Mouse (Mus musculus) forebrain, embryonic 12.5 days (tissue): ENCODE measurements at regions not wholly inside any gene's neighbourhood (a gene's known extent, or its start where the extent isn't known, plus 50 kb on each side); places are given as distances from the start of the nearest gene placed in this dataset.

Experiments
- ATAC-seq: fragments of 200-750 bp; cut with Nextera tagmentation; 2 replicates; pipeline ENCODE4 v1.8.0; 2017; ENCODE audit warnings: moderate TSS enrichment; ENCODE audit not compliant: low FRiP score
- H3K27ac ChIP-seq: fragments of 300-500 bp; sonication (generic); 2 replicates; pipeline ENCODE4 v1.5.1; 2016; ENCODE audit warnings: mild to moderate bottlenecking
- H3K27me3 ChIP-seq: fragments of 300-500 bp; sonication (generic); 2 replicates; pipeline ENCODE4 v1.6.1; 2016; ENCODE audit warnings: mild to moderate bottlenecking
- H3K36me3 ChIP-seq: fragments of 300-500 bp; sonication (generic); replicated peaks from 2 replicates; pipeline ENCODE4 v1.6.1; 2016; ENCODE audit warnings: mild to moderate bottlenecking
- H3K4me1 ChIP-seq: fragments of 300-500 bp; sonication (generic); 2 replicates; pipeline ENCODE4 v1.6.1; 2016
- H3K4me2 ChIP-seq: fragments of 300-500 bp; sonication (generic); 2 replicates; pipeline ENCODE4 v1.6.1; 2016; ENCODE audit warnings: mild to moderate bottlenecking, moderate library complexity
- H3K4me3 ChIP-seq: fragments of 300-500 bp; sonication (generic); replicated peaks from 2 replicates; pipeline ENCODE4 v1.5.1; 2016; ENCODE audit warnings: mild to moderate bottlenecking
- H3K9ac ChIP-seq: fragments of 300-500 bp; sonication (generic); 2 replicates; pipeline ENCODE4 v1.6.1; 2016; ENCODE audit warnings: mild to moderate bottlenecking
- H3K9me3 ChIP-seq: fragments of 300-500 bp; sonication (generic); 2 replicates; pipeline ENCODE4 v1.6.1; 2016
- WGBS: fragments of 180-500 bp; shearing (Covaris S2); methylation state at CpG from one replicate; pipeline ENCODE4 v1.1.7; 2016; 5-methylcytosine and 5-hydroxymethylcytosine counted together

DNA sequence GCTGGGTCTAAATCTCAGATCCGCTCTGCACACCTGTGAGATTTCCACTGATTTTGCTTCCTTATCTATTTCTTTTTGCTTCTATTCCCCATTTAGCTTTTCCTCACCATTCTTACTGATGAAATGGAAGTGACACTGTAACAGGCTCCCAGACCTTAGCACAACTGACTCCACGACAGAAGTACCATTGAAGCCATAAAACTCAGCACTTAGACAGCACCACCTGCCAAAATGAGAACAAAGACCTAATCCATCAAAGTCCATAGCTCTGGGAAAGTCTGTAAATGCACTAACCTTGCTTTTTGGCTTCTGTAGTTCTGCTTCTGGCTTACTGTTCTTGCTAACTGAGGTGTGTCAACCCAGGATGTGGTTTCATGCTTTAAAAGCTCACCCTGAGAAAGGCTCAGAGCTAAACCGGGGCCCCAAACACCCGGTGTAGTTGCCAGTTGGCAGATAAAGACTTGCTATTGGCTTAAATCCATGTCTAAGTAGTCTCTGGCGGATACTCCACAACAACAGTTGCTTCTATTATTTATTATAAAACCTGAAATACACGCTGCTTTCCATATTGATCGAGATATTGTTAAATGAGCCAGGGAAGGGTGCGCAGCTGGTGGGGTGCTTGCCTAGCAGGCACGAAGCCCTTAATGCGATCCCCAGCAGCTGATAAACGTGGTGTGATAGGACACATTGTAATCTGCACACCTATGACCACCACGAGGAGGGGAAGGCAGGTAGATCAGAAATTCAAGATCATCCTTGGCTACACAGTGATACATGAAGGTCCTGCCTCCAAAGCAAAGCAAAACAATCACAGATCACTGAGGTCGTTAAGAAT lies 414.9 kb upstream of the Hs6st1 start:
- H3K36me3 ChIP-seq, result no peaks in the 10 kb centered on the region
- H3K27ac ChIP-seq, result no peak overlapping the region
- no peaks in the 10 kb centered on the region for H3K9me3 ChIP-seq
- no peak overlapping the region for H3K4me2 ChIP-seq
- no peak overlapping the region for H3K4me3 ChIP-seq
- 72% methylated on average over 13 of the region's 13 CpGs for WGBS
- H3K9ac ChIP-seq, result no peak overlapping the region
- no peaks in the 10 kb centered on the region for H3K27me3 ChIP-seq
- ATAC-seq, result no peak
- H3K4me1 ChIP-seq, result peaks cover 5% of the 10 kb centered on the region; the same call in 1 of the 2 replicates

DNA sequence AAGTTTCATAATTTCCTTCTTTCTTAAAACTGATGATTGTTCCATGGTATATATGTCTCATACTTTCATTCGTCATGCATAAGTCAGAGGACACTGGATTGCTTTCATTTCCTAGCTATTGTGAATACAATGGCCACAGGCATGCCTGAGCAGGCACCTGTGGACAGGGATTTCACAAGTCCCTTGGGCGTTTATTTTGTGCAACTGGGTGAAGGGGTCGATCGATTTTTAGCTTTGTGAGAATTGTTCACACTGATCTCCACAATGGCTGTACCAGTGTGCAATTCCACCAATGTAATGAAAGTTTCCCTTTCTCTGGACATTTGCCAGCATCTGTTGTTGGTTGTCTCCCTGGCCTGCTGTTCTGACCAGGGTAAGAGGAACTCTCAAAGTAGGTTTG lies 405.2 kb upstream of the Hs6st1 start:
- Histone ChIP-seq H3K36me3 (no peaks in the 10 kb centered on the region), H3K4me2 (no peak overlapping the region), H3K9ac (no peak overlapping the region), H3K4me1 (no peaks in the 10 kb centered on the region), H3K27ac (no peak overlapping the region), H3K9me3 (no peaks in the 10 kb centered on the region), H3K4me3 (no peak overlapping the region), H3K27me3 (no peaks in the 10 kb centered on the region)
- ATAC-seq, result no peak
- WGBS, result 85% methylated on average over 4 of the region's 4 CpGs

- Histone ChIP-seq H3K36me3 (no peaks in the 10 kb centered on the region), H3K4me3 (no peak overlapping the region), H3K4me2 (no peak overlapping the region), H3K27me3 (no peaks in the 10 kb centered on the region), H3K27ac (no peak overlapping the region), H3K9me3 (no peaks in the 10 kb centered on the region), H3K4me1 (no peaks in the 10 kb centered on the region), H3K9ac (no peak overlapping the region)
- no peak for ATAC-seq
- WGBS, result 82% methylated on average over 4 of the region's 4 CpGs
Observed at GRCm38 (mm10) chr1:35673524-35673923, 394.7 kb upstream of the Hs6st1 start.

GRCm38 (mm10) chr1:35673992-35674391 lies 394.2 kb upstream of the Hs6st1 start:
- Histone ChIP-seq H3K4me3 (no peak overlapping the region), H3K9me3 (no peaks in the 10 kb centered on the region), H3K27ac (no peak overlapping the region), H3K9ac (no peak overlapping the region), H3K4me1 (no peaks in the 10 kb centered on the region), H3K27me3 (no peaks in the 10 kb centered on the region), H3K36me3 (no peaks in the 10 kb centered on the region), H3K4me2 (no peak overlapping the region)
- ATAC-seq, result no peak
- 88% methylated on average over 1 of the region's 1 CpGs for WGBS

GRCm38 (mm10) chr1:35682511-35682949 lies 385.7 kb upstream of the Hs6st1 start:
- H3K4me2 ChIP-seq, result no peak overlapping the region
- H3K27ac ChIP-seq, result no peak overlapping the region
- H3K4me1 ChIP-seq, result no peaks in the 10 kb centered on the region; the same call in 1 of the 2 replicates
- 86% methylated on average over 8 of the region's 8 CpGs for WGBS
- H3K27me3 ChIP-seq, result no peaks in the 10 kb centered on the region
- ATAC-seq, result no peak
- no peak overlapping the region for H3K4me3 ChIP-seq
- no peaks in the 10 kb centered on the region for H3K36me3 ChIP-seq
- no peaks in the 10 kb centered on the region for H3K9me3 ChIP-seq
- no peak overlapping the region for H3K9ac ChIP-seq

- no peak overlapping the region for H3K4me3 ChIP-seq
- H3K4me1 ChIP-seq, result no peaks in the 10 kb centered on the region; the same call in 1 of the 2 replicates
- H3K36me3 ChIP-seq, result no peaks in the 10 kb centered on the region
- H3K27me3 ChIP-seq, result no peaks in the 10 kb centered on the region
- H3K4me2 ChIP-seq, result no peak overlapping the region
- no peak for ATAC-seq
- H3K9ac ChIP-seq, result no peak overlapping the region
- 68% methylated on average over 6 of the region's 6 CpGs for WGBS
- no peak overlapping the region for H3K27ac ChIP-seq
- H3K9me3 ChIP-seq, result no peaks in the 10 kb centered on the region
Observed at GRCm38 (mm10) chr1:35685651-35686050, 382.5 kb upstream of the Hs6st1 start.

DNA sequence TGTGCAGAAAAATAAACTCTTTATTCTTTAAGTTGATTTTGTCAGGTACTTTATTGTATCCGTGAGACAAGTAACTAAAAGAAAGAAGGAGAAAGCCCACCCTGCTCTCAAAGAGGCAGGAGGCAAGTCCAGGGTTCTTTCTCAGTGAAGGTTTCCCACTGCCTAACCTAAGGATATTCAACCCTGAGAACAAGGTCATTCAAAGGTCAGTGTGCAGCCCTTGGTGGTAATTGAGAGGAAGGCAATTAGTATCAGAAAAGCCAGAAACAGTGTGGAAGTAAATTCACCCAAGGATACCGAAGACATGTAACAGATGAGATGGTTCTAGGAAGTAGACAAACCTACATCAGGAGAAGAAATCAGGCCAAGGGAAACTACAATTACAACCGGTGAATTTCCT lies 373.9 kb upstream of the Hs6st1 start:
- Histone ChIP-seq H3K27ac (0 out of 2 replicates have a peak overlapping the region, but pooled peaks have one; percentile 20), H3K4me1 (peaks cover 30% of the 10 kb centered on the region), H3K4me2 (no peak overlapping the region), H3K4me3 (no peak overlapping the region), H3K27me3 (peaks cover 4% of the 10 kb centered on the region; the same call in 1 of the 2 replicates), H3K9me3 (no peaks in the 10 kb centered on the region), H3K9ac (no peak overlapping the region), H3K36me3 (no peaks in the 10 kb centered on the region)
- ATAC-seq, result no peak
- WGBS, result 9% methylated on average over 3 of the region's 3 CpGs

GRCm38 (mm10) chr1:35694775-35695591 lies 373.2 kb upstream of the Hs6st1 start:
- H3K4me2 ChIP-seq, result peak overlapping the region; percentile 39
- H3K4me1 ChIP-seq, result peaks cover 30% of the 10 kb centered on the region
- peak; percentile 57; the same call in 1 of the 2 replicates for ATAC-seq
- H3K9me3 ChIP-seq, result no peaks in the 10 kb centered on the region
- peaks cover 4% of the 10 kb centered on the region; the same call in 1 of the 2 replicates for H3K27me3 ChIP-seq
- H3K4me3 ChIP-seq, result no peak overlapping the region
- no peak overlapping the region for H3K9ac ChIP-seq
- peak overlapping the region; percentile 68 for H3K27ac ChIP-seq
- H3K36me3 ChIP-seq, result no peaks in the 10 kb centered on the region
- 13% methylated on average over 15 of the region's 15 CpGs for WGBS

DNA sequence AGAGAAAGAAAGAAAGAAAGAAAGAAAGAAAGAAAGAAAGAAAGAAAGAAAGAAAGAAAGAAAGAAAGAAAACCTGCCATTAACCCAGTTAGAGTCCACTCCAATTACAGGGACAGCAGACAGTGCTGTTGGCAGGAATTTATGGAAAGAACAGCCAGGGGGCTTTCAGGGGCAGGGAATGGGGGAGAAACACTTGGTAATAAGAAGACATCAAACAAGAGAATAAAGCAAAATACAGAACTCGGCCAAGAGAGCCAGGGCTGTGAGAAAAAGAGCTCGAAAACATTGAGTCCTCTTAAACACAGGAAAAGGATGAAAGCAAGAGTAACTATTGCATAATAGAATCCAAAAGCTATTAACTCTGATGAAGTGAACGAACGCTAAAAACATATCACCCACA lies 371.0 kb upstream of the Hs6st1 start:
- no peaks in the 10 kb centered on the region for H3K36me3 ChIP-seq
- peaks cover 36% of the 10 kb centered on the region for H3K4me1 ChIP-seq
- peaks cover 4% of the 10 kb centered on the region; the same call in 1 of the 2 replicates for H3K27me3 ChIP-seq
- no peaks in the 10 kb centered on the region for H3K9me3 ChIP-seq
- H3K4me3 ChIP-seq, result no peak overlapping the region
- no peak for ATAC-seq
- H3K27ac ChIP-seq, result no peak overlapping the region
- 0 out of 2 replicates have a peak overlapping the region, but pooled peaks have one; percentile 6 for H3K4me2 ChIP-seq
- 6% methylated on average over 4 of the region's 4 CpGs for WGBS
- no peak overlapping the region for H3K9ac ChIP-seq

- 3% methylated on average over 10 of the region's 10 CpGs for WGBS
- no peaks in the 10 kb centered on the region for H3K36me3 ChIP-seq
Observed at GRCm38 (mm10) chr1:35697834-35698500, 370.2 kb upstream of the Hs6st1 start.

DNA sequence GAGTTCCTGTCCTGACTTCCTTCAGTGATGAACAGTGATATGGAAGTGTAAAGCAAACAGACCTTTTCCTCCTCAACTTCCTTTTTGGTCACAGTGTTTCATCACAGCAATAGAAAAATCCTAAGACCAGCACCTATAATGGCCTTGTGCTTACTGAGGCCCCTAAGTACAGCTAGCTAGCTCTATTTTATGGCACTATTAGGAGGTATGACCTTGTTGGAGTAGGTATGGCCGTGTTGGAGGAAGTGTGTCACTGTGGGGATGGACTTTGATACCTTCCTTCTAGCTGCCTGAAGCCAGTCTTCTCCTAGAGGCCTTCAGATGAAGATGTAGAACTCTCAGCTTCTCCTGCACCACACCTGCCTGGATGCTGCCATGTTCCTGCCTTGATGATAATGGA lies 365.6 kb upstream of the Hs6st1 start:
- Histone ChIP-seq H3K4me2 (no peak overlapping the region), H3K27me3 (no peaks in the 10 kb centered on the region), H3K36me3 (no peaks in the 10 kb centered on the region), H3K4me1 (peaks cover 15% of the 10 kb centered on the region), H3K4me3 (no peak overlapping the region), H3K9ac (no peak overlapping the region), H3K9me3 (no peaks in the 10 kb centered on the region), H3K27ac (no peak overlapping the region)
- WGBS, result 79% methylated on average over 1 of the region's 1 CpGs
- ATAC-seq, result no peak

More at GRCm38 (mm10) chr1:35697834-35698500, 370.2 kb upstream of the Hs6st1 start:
- Histone ChIP-seq H3K4me2 (0 out of 2 replicates have a peak overlapping the region, but pooled peaks have one; percentile 2), H3K27me3 (peaks cover 4% of the 10 kb centered on the region; the same call in 1 of the 2 replicates), H3K9ac (peak overlapping the region; percentile 4; the same call in 1 of the 2 replicates), H3K4me3 (no peak overlapping the region), H3K27ac (0 out of 2 replicates have a peak overlapping the region, but pooled peaks have one; percentile 27), H3K4me1 (peaks cover 36% of the 10 kb centered on the region), H3K9me3 (no peaks in the 10 kb centered on the region)
- ATAC-seq, result no peak

DNA sequence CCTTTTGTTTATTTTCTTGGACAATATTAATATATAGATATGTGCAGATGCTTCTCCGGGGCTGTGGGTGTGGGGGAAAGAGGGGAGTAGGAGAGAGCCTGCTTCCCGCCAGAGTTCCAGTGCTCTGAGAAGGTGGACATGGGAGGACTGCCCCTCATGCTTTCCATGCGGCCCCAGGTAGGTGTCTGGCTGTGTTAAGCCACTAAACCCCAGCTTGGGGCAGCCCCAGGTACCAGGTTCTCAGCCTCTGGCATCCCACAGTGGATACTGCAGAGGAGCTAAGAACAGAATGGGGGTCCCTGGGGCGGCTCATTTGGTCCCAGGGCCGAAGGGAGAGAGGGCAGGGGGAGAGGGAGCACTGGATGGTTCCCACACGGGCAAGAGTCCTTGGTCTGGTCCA lies 361.9 kb upstream of the Hs6st1 start:
- Histone ChIP-seq H3K27me3 (no peaks in the 10 kb centered on the region), H3K9ac (no peak overlapping the region), H3K4me3 (no peak overlapping the region), H3K27ac (no peak overlapping the region), H3K4me1 (peaks cover 5% of the 10 kb centered on the region), H3K9me3 (no peaks in the 10 kb centered on the region), H3K36me3 (no peaks in the 10 kb centered on the region), H3K4me2 (no peak overlapping the region)
- ATAC-seq, result no peak
- WGBS, result 91% methylated on average over 6 of the region's 6 CpGs
